Mouse (Mus musculus): ENCODE measurements around the gene Atxn7l2. TPM values are rescaled to one million over a fixed set of nuclear protein-coding genes. Genes with fewer than 3 reads are reported as not detected.

Atxn7l2 gene
- total RNA-seq (2012; rRNA removed) (4.4 and 5.6 TPM in 2 replicates), polyA plus RNA-seq (2012; ENCODE audit: insufficient read depth in 1 of 2, insufficient read length in 2 of 2, low read depth in 1 of 2, low replicate concordance in 2 of 2, missing spikeins in 1 of 2) (10 to 100 TPM in 1 of 2 experiments, not detected in 1; 14.6 TPM)

- H3K4me1 ChIP-seq (ENCODE audit: control insufficient read depth in 1 of 2, insufficient read depth in 2 of 2, low read length in 2 of 2): peaks cover 2 to 9% of the 10 kb centered on the region in 2 experiments; a peak in 2 of 4 replicates
These were observed at the start of gene Atxn7l2 for GRCm38 (mm10) chr3:108210771-108211139. TSS of gene Atxn7l2 (minus strand) at chr3:108210934.

GRCm38 (mm10) chr3:108259319-108259718 lies 48.6 kb upstream of the Atxn7l2 start:
- Histone ChIP-seq H3K9ac (ENCODE audit: control insufficient read depth, low read depth, low read length, poor library complexity, severe bottlenecking) (peak overlapping the region; percentile 93; the same call in 1 of the 2 replicates), H3K27ac (ENCODE audit: control insufficient read depth, low read depth, low read length) (peak overlapping the region; percentile 16; the same call in 1 of the 2 replicates), H3K4me3 (ENCODE audit: control insufficient read depth in 1 of 2, insufficient read depth in 1 of 2, low read depth in 2 of 2, low read length in 2 of 2) (peak overlapping the region; percentile 33 to 94; a peak in 3 of 4 replicates), H3K79me2 (ENCODE audit: control insufficient read depth, insufficient read depth, low read length, poor library complexity) (peaks cover 47% of the 10 kb centered on the region), H3K36me3 (ENCODE audit: control insufficient read depth in 1 of 2, insufficient read depth in 2 of 2, low read length in 2 of 2) (peaks cover 19 to 26% of the 10 kb centered on the region in 2 experiments), H3K9me3 (replicated peaks; ENCODE audit: insufficient read depth, low read length) (no peaks in the 10 kb centered on the region), H3K27me3 (ENCODE audit: control insufficient read depth in 1 of 2, insufficient read depth in 2 of 2, low read length in 2 of 2) (no peaks in the 10 kb centered on the region), H3K4me1 (ENCODE audit: control insufficient read depth in 1 of 2, insufficient read depth in 2 of 2, low read length in 2 of 2) (peaks cover 3 to 11% of the 10 kb centered on the region in 2 experiments; a peak in 3 of 4 replicates)
- DNase-seq (ENCODE audit: low read depth, low spot score): peak; percentile 86
- peak; percentile 37 to 59; a peak in 2 of 4 replicates for TF ChIP-seq EP300 (IDR thresholded peaks at IDR 0.05; ENCODE audit: low read depth in 1 of 2, low read length in 2 of 2)
- TF ChIP-seq NELFE (IDR thresholded peaks at IDR 0.05; ENCODE audit: low read depth, low read length): no peak
- peak; percentile 63; the same call in 1 of the 2 replicates for TF ChIP-seq MYC (IDR thresholded peaks at IDR 0.05; ENCODE audit: low read depth, low read length)
- TF ChIP-seq MAZ (IDR thresholded peaks at IDR 0.05; ENCODE audit: low read depth, low read length): no peak
- 0 out of 2 replicates have a peak, but pooled peaks have one; percentile 49 for TF ChIP-seq GABPA (IDR thresholded peaks at IDR 0.05; ENCODE audit: low read depth, low read length)
- TF ChIP-seq NRF1 (IDR thresholded peaks at IDR 0.05; ENCODE audit: insufficient read depth, low read depth, low read length, poor library complexity, severe bottlenecking): no peak
- peak; percentile 35; the same call in 1 of the 2 replicates for TF ChIP-seq GATA1 (IDR thresholded peaks at IDR 0.05; ENCODE audit: low read depth, low read length)
- TF ChIP-seq SIN3A (IDR thresholded peaks at IDR 0.05; ENCODE audit: low read length): peak; percentile 88
- TF ChIP-seq TCF12 (IDR thresholded peaks at IDR 0.05; ENCODE audit: low read depth, low read length): 0 out of 2 replicates have a peak, but pooled peaks have one; percentile 14
- no peak for TF ChIP-seq POLR2AphosphoS5 (IDR thresholded peaks at IDR 0.05; ENCODE audit: borderline replicate concordance, low read depth, low read length)
- peak; percentile 84 for TF ChIP-seq ETS1 (IDR thresholded peaks at IDR 0.05; ENCODE audit: low read depth, low read length)
- TF ChIP-seq ELF1 (IDR thresholded peaks at IDR 0.05; ENCODE audit: low read depth, low read length): no peak
- TF ChIP-seq USF2 (IDR thresholded peaks at IDR 0.05; ENCODE audit: borderline replicate concordance in 1 of 2, insufficient read depth in 1 of 2, low read depth in 1 of 2, low read length in 2 of 2): no peak
- TF ChIP-seq CHD2 (IDR thresholded peaks at IDR 0.05; ENCODE audit: low read length): no peak
- TF ChIP-seq USF1 (IDR thresholded peaks at IDR 0.05; ENCODE audit: low read depth, low read length): no peak
- no peak for TF ChIP-seq UBTF (IDR thresholded peaks at IDR 0.05; ENCODE audit: borderline replicate concordance, insufficient read depth, low read depth, low read length)
- no peak for TF ChIP-seq BHLHE40 (IDR thresholded peaks at IDR 0.05; ENCODE audit: borderline replicate concordance, low read depth, low read length)
- TF ChIP-seq MXI1 (IDR thresholded peaks at IDR 0.05; ENCODE audit: low read depth, low read length): peak; percentile 79
- TF ChIP-seq MAFK (IDR thresholded peaks at IDR 0.05; ENCODE audit: borderline replicate concordance, low read depth, low read length): no peak
- no peak for TF ChIP-seq ZKSCAN1 (IDR thresholded peaks at IDR 0.05; ENCODE audit: low read depth, low read length)
- TF ChIP-seq MYB (IDR thresholded peaks at IDR 0.05; ENCODE audit: low read depth, low read length): no peak
- no peak for TF ChIP-seq MEF2A (IDR thresholded peaks at IDR 0.05; ENCODE audit: extremely low read depth, insufficient replicate concordance, low read depth, low read length, poor library complexity, severe bottlenecking)
- TF ChIP-seq JUND (IDR thresholded peaks at IDR 0.05; ENCODE audit: low read depth, low read length): peak; percentile 90; the same call in 1 of the 2 replicates
- TF ChIP-seq ZMIZ1 (IDR thresholded peaks at IDR 0.05; ENCODE audit: low read depth, low read length): no peak

More at GRCm38 (mm10) chr3:108210771-108211139, at the start of gene Atxn7l2:
- DNase-seq (ENCODE audit: low read depth, low spot score): peak; percentile 86
- peak within 1 kb of the TSS; percentile 78 to 93 for H3K4me3 ChIP-seq (ENCODE audit: control insufficient read depth in 1 of 2, insufficient read depth in 1 of 2, low read depth in 2 of 2, low read length in 2 of 2)
- no peaks in the 10 kb centered on the region for H3K27me3 ChIP-seq (ENCODE audit: control insufficient read depth in 1 of 2, insufficient read depth in 2 of 2, low read length in 2 of 2)
- H3K9me3 ChIP-seq (replicated peaks; ENCODE audit: insufficient read depth, low read length): no peaks in the 10 kb centered on the region
- peaks cover 8% of the 10 kb centered on the region for H3K79me2 ChIP-seq (ENCODE audit: control insufficient read depth, insufficient read depth, low read length, poor library complexity)
- H3K27ac ChIP-seq (ENCODE audit: control insufficient read depth, low read depth, low read length): peak within 1 kb of the TSS; percentile 78
- TF ChIP-seq ZC3H11A (IDR thresholded peaks at IDR 0.05; ENCODE audit: low read depth, low read length): no peak
- TF ChIP-seq RAD21 (IDR thresholded peaks at IDR 0.05; ENCODE audit: low read depth, low read length): no peak
- 0 out of 2 replicates have a peak, but pooled peaks have one; percentile 2 for TF ChIP-seq ETS1 (IDR thresholded peaks at IDR 0.05; ENCODE audit: low read depth, low read length)
- TF ChIP-seq CHD1 (IDR thresholded peaks at IDR 0.05; ENCODE audit: low read depth, low read length): no peak
- no peak for TF ChIP-seq MXI1 (IDR thresholded peaks at IDR 0.05; ENCODE audit: low read depth, low read length)
- TF ChIP-seq MYB (IDR thresholded peaks at IDR 0.05; ENCODE audit: low read depth, low read length): no peak
- no peak for TF ChIP-seq E2F4 (IDR thresholded peaks at IDR 0.05; ENCODE audit: borderline replicate concordance, low read depth, low read length)
- peak in 2 of 3 experiments; percentile 34 to 45; a peak in 4 of 6 replicates for TF ChIP-seq CTCF (IDR thresholded peaks at IDR 0.05 in 2 of 3, conservative IDR thresholded peaks at IDR 0.05 in 1 of 3; ENCODE audit: control insufficient read depth in 1 of 3, insufficient read depth in 1 of 3, low read depth in 2 of 3, low read length in 3 of 3, poor library complexity in 1 of 3, severe bottlenecking in 1 of 3)
- TF ChIP-seq HCFC1 (IDR thresholded peaks at IDR 0.05; ENCODE audit: low read depth, low read length): peak; percentile 26; the same call in 1 of the 2 replicates
- TF ChIP-seq TCF12 (IDR thresholded peaks at IDR 0.05; ENCODE audit: low read depth, low read length): no peak
- TF ChIP-seq ELF1 (IDR thresholded peaks at IDR 0.05; ENCODE audit: low read depth, low read length): no peak
- H3K9ac ChIP-seq (ENCODE audit: control insufficient read depth, low read depth, low read length, poor library complexity, severe bottlenecking): peak within 1 kb of the TSS; percentile 93
- peaks cover 0 to 8% of the 10 kb centered on the region in 2 experiments; a peak in 2 of 4 replicates for H3K36me3 ChIP-seq (ENCODE audit: control insufficient read depth in 1 of 2, insufficient read depth in 2 of 2, low read length in 2 of 2)

Measured in MEL (cell line).